ENCODE assay signal across 27 mouse cellular contexts in the genomic region with DNA sequence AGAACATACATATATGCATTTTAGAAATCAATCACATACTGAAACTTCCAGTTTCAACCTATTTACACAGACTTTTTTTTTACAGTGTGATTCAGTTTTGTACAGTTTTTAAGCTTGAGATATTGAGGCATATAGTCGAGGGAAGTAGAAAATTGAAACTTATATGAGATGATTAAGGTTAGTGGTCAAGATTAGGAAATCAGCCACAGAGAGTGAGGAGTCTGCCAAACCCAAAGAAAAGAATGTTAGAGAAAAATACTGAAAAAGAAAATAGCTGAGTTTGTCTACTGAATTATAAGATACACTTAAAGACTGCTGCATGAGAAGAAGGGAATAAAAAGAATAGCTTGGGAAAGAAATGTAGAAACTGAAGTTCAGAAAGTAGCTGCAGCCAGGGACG.
A peak's percentile ranks its signal among the peaks of the same experiment; 100 is the strongest.
DNase-seq lines count a peak whose midpoint lies in the region; ATAC-seq and TF ChIP-seq lines count a peak whose summit lies in the region.
"Had no signal": no experiment of that assay in that cellular context is flagged by ENCODE, and none has a peak within 500 bp of the region (broad histone marks: within the 10 kb centered on the region; RNA-seq: fewer than 3 reads in every experiment).

No protein-coding gene starts in this region.

- no peaks in the 10 kb centered on the region for H3K79me2 ChIP-seq in myocyte (ENCODE audit: control insufficient read depth, insufficient read depth)

- peak overlapping the region; percentile 8; the same call in 1 of the 2 replicates for H3K27ac ChIP-seq in limb, embryonic 15.5 days
- H3K27ac ChIP-seq in limb, embryonic 10.5 days = no peak overlapping the region
- no peak overlapping the region for H3K27ac ChIP-seq in forebrain, embryonic 13.5 days
- H3K27ac ChIP-seq: embryonic facial prominence, embryonic 12.5 days; embryonic facial prominence, embryonic 15.5 days; forebrain, embryonic 10.5 days; forebrain, embryonic 12.5 days; forebrain, embryonic 15.5 days had no signal

- WGBS in limb, embryonic 15.5 days = 81% methylated on average over 2 of the region's 2 CpGs
- WGBS in limb, embryonic 10.5 days = 92% methylated on average over 2 of the region's 2 CpGs
- 88% methylated on average over 2 of the region's 2 CpGs for WGBS in forebrain, embryonic 13.5 days

- H3K4me2 ChIP-seq in limb, embryonic 15.5 days = no peak overlapping the region
- no peak overlapping the region for H3K4me2 ChIP-seq in myocyte (ENCODE audit: low read depth)
- H3K4me2 ChIP-seq in forebrain, embryonic 13.5 days = no peak overlapping the region
- H3K4me2 ChIP-seq: embryonic facial prominence, embryonic 12.5 days; embryonic facial prominence, embryonic 15.5 days; forebrain, embryonic 12.5 days; forebrain, embryonic 15.5 days had no signal

- TF ChIP-seq POLR2A in myocyte (IDR thresholded peaks at IDR 0.05; ENCODE audit: insufficient read length, low read depth) = no peak

- H3K9ac ChIP-seq in limb, embryonic 15.5 days = no peak overlapping the region
- H3K9ac ChIP-seq in forebrain, embryonic 13.5 days = no peak overlapping the region
- H3K9ac ChIP-seq: embryonic facial prominence, embryonic 12.5 days; embryonic facial prominence, embryonic 15.5 days; forebrain, embryonic 12.5 days; forebrain, embryonic 15.5 days; forebrain, postnatal 0 days had no signal

- peaks cover 10% of the 10 kb centered on the region for H3K4me1 ChIP-seq in limb, embryonic 15.5 days
- no peaks in the 10 kb centered on the region for H3K4me1 ChIP-seq in limb, embryonic 10.5 days
- peaks cover 4% of the 10 kb centered on the region; the same call in 1 of the 2 replicates for H3K4me1 ChIP-seq in forebrain, embryonic 13.5 days
- H3K4me1 ChIP-seq: embryonic facial prominence, embryonic 12.5 days; forebrain, embryonic 15.5 days had no signal

- H3K36me3 ChIP-seq in limb, embryonic 15.5 days = no peaks in the 10 kb centered on the region
- no peaks in the 10 kb centered on the region for H3K36me3 ChIP-seq in limb, embryonic 10.5 days
- no peaks in the 10 kb centered on the region for H3K36me3 ChIP-seq in myocyte (ENCODE audit: control insufficient read depth, insufficient read depth)
- H3K36me3 ChIP-seq in forebrain, embryonic 13.5 days (ENCODE audit: poor library complexity, severe bottlenecking) = no peaks in the 10 kb centered on the region
- H3K36me3 ChIP-seq: embryonic facial prominence, embryonic 12.5 days; embryonic facial prominence, embryonic 15.5 days; forebrain, embryonic 10.5 days; forebrain, embryonic 12.5 days; forebrain, embryonic 15.5 days; G1E had no signal

- ATAC-seq in limb, embryonic 15.5 days (ENCODE audit: insufficient number of reproducible peaks, low FRiP score, low TSS enrichment, low read depth) = no peak
- ATAC-seq in forebrain, embryonic 13.5 days = no peak
- ATAC-seq: CD4-positive, CD25-positive, alpha-beta regulatory T cell, adult 4 months; forebrain, embryonic 15.5 days; forebrain, postnatal 0 days had no signal

- H3ac ChIP-seq in myocyte (ENCODE audit: control insufficient read depth, insufficient read length) = no peak overlapping the region

- no peak overlapping the region for H3K4me3 ChIP-seq in limb, embryonic 15.5 days
- H3K4me3 ChIP-seq in limb, embryonic 10.5 days = no peak overlapping the region
- no peak overlapping the region for H3K4me3 ChIP-seq in myocyte
- H3K4me3 ChIP-seq in forebrain, embryonic 13.5 days = no peak overlapping the region
- H3K4me3 ChIP-seq: embryonic facial prominence, embryonic 12.5 days; embryonic facial prominence, embryonic 15.5 days; erythroblast, embryonic 14.5 days; forebrain, embryonic 10.5 days; forebrain, embryonic 12.5 days; forebrain, embryonic 15.5 days had no signal

- no peaks in the 10 kb centered on the region for H3K9me3 ChIP-seq in limb, embryonic 15.5 days
- no peaks in the 10 kb centered on the region for H3K9me3 ChIP-seq in limb, embryonic 10.5 days (replicated peaks)
- H3K9me3 ChIP-seq in forebrain, embryonic 13.5 days (replicated peaks) = no peaks in the 10 kb centered on the region
- H3K9me3 ChIP-seq: embryonic facial prominence, embryonic 12.5 days; embryonic facial prominence, embryonic 15.5 days; forebrain, embryonic 10.5 days; forebrain, embryonic 12.5 days; forebrain, embryonic 15.5 days; G1E had no signal

- H3K27me3 ChIP-seq in limb, embryonic 15.5 days = no peaks in the 10 kb centered on the region
- no peaks in the 10 kb centered on the region for H3K27me3 ChIP-seq in limb, embryonic 10.5 days (ENCODE audit: low read depth, poor library complexity, severe bottlenecking)
- no peaks in the 10 kb centered on the region for H3K27me3 ChIP-seq in myocyte (ENCODE audit: control insufficient read depth, insufficient read depth, insufficient read length)
- no peaks in the 10 kb centered on the region for H3K27me3 ChIP-seq in forebrain, embryonic 13.5 days
- H3K27me3 ChIP-seq: CH12.LX; embryonic facial prominence, embryonic 12.5 days; embryonic facial prominence, embryonic 15.5 days; forebrain, embryonic 12.5 days; forebrain, embryonic 15.5 days had no signal

- no peak for DNase-seq in limb, embryonic 10.5 days (ENCODE audit: low spot score)
- DNase-seq in 416B (ENCODE audit: low read depth) (peak; percentile 49), NIH3T3 (ENCODE audit: low read depth) (peak; percentile 75)
- DNase-seq in yolk sac, embryonic 10.5 days (ENCODE audit: low spot score) = no peak
- DNase-seq in cerebellum, postnatal 4 days (ENCODE audit: low spot score in 2 of 2) = no peak
- DNase-seq: adrenal gland, adult 8-10 months; adrenal gland, postnatal 14 days; adrenal gland, postnatal 36 days; cerebellum, adult 11-12 months; cerebellum, adult 2 months; cerebellum, adult 9-10 months; cerebellum, postnatal 10 days; cerebellum, postnatal 25 days; embryo, embryonic 11 days; forebrain, postnatal 0 days had no signal

TF ChIP-seq in myocyte, 11 proteins besides CTCF, POLR2A, EP300 and RAD21:
- TF ChIP-seq E2F4 (IDR thresholded peaks at IDR 0.05; ENCODE audit: insufficient read depth) (no peak), CEBPB (IDR thresholded peaks at IDR 0.05; ENCODE audit: insufficient read depth, poor library complexity, severe bottlenecking) (peak; percentile 61; the same call in 1 of the 2 replicates)

Comparison
In these comparisons a context has a peak if more than half of its experiments do, and no peak if none do; other contexts are left out.
1. DNase-seq: peak in 416B (single experiment) and NIH3T3 (single experiment); none in limb, embryonic 10.5 days (single experiment), yolk sac, embryonic 10.5 days (single experiment) and cerebellum, postnatal 4 days (0 of 2).